Mouse (Mus musculus): ENCODE results near the gene Atf6. TPM values are rescaled to one million over a fixed set of nuclear protein-coding genes. Genes with fewer than 3 reads are reported as not detected.

The Atf6 gene
- total and polyA plus RNA-seq, 2 experiments from 2014 or later, result 13.0 to 41.5 TPM

DNA sequence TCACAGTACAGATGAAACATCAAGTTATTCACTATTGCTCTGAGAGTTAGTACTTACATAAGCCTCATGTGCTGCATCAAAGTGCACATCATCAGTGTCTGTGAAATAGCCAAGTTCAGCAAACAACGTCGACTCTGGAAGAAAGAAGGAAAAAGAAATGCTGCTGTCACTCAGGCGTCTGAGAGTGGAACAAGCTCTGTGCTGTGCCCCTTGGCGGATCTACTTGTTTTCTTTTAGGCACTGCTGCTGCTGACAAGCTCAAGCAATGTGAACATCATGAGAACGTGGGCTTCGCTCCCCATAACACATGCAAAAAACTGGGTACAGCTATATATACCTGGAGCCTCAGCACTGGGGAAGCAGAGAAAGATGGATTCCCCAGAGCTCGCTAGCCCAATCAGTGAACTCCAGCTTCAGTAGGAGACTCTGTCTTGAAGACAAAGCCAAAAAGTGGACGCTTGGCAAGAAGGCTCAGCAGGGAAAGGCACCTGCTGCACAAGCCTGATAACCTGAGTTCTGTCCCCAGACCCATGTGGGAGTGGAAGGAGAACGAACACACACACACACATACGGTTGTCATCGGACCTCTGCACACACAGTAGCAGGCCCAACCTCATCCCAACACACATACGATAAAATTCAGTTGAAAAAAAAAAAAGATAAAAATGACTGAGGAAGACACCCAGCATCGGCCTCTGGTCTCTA, 12.4 kb downstream of the Atf6 start:
- no peak overlapping the region for H3K4me3 ChIP-seq (ENCODE audit: low read depth, low read length)
- 76% methylated on average over 13 of the region's 13 CpGs for WGBS
- TF ChIP-seq CTCF (IDR thresholded peaks at IDR 0.05; ENCODE audit: low read depth) (no peak), EP300 (IDR thresholded peaks at IDR 0.05; ENCODE audit: low read depth) (no peak)
- no peaks in the 10 kb centered on the region; the same call in 1 of the 2 replicates for H3K4me1 ChIP-seq (ENCODE audit: control insufficient read depth, insufficient read depth)
- no peak overlapping the region for H3K27ac ChIP-seq (ENCODE audit: low read depth)
- H3K9ac ChIP-seq (replicated peaks; ENCODE audit: low read depth, low read length), result no peak overlapping the region
- H3K4me2 ChIP-seq (ENCODE audit: low read depth, low read length), result no peak overlapping the region
- DNase-seq (ENCODE audit: low spot score), result no peak
- H3K36me3 ChIP-seq (replicated peaks; ENCODE audit: control insufficient read depth, insufficient read depth, low read length), result peaks cover 7% of the 10 kb centered on the region; the same call in 1 of the 2 replicates
- ATAC-seq (ENCODE audit: insufficient read depth, low read depth), result no peak
- H3K9me3 ChIP-seq (replicated peaks; ENCODE audit: control insufficient read depth, low read length), result no peaks in the 10 kb centered on the region
- H3K27me3 ChIP-seq (ENCODE audit: control insufficient read depth, insufficient read depth, low read length), result no peaks in the 10 kb centered on the region

DNA sequence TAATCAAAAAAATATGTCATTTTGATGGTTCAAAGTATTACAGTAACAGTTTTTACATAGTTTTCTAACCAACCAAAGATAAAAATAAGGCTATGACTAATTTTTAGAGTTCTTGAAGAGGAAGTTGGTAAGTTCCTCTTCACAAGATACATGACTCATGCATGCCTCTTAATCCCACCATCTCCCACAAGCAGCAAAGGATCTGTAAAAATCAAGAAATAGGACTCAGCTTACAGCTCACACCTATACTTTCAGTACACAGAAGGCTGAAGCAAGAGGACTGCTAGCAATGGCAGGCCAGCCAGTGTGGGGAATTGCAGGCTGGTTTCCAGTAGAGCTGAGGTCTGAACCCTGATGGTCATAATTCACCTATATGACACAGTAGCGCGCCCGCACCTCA, 14.0 kb downstream of the Atf6 start:
- no peaks in the 10 kb centered on the region; the same call in 1 of the 2 replicates for H3K4me1 ChIP-seq (ENCODE audit: control insufficient read depth, insufficient read depth)
- H3K4me2 ChIP-seq (ENCODE audit: low read depth, low read length), result no peak overlapping the region
- H3K9ac ChIP-seq (replicated peaks; ENCODE audit: low read depth, low read length), result no peak overlapping the region
- ATAC-seq (ENCODE audit: insufficient read depth, low read depth) (no peak), DNase-seq (ENCODE audit: low spot score) (no peak)
- WGBS, result 94% methylated on average over 3 of the region's 3 CpGs
- H3K36me3 ChIP-seq (replicated peaks; ENCODE audit: control insufficient read depth, insufficient read depth, low read length), result peaks cover 16% of the 10 kb centered on the region; the same call in 1 of the 2 replicates
- H3K4me3 ChIP-seq (ENCODE audit: low read depth, low read length), result no peak overlapping the region
- no peaks in the 10 kb centered on the region for H3K27me3 ChIP-seq (ENCODE audit: control insufficient read depth, insufficient read depth, low read length)
- TF ChIP-seq EP300 (IDR thresholded peaks at IDR 0.05; ENCODE audit: low read depth), result no peak
- TF ChIP-seq CTCF (IDR thresholded peaks at IDR 0.05; ENCODE audit: low read depth), result no peak
- no peaks in the 10 kb centered on the region for H3K9me3 ChIP-seq (replicated peaks; ENCODE audit: control insufficient read depth, low read length)
- H3K27ac ChIP-seq (ENCODE audit: low read depth), result no peak overlapping the region

DNA sequence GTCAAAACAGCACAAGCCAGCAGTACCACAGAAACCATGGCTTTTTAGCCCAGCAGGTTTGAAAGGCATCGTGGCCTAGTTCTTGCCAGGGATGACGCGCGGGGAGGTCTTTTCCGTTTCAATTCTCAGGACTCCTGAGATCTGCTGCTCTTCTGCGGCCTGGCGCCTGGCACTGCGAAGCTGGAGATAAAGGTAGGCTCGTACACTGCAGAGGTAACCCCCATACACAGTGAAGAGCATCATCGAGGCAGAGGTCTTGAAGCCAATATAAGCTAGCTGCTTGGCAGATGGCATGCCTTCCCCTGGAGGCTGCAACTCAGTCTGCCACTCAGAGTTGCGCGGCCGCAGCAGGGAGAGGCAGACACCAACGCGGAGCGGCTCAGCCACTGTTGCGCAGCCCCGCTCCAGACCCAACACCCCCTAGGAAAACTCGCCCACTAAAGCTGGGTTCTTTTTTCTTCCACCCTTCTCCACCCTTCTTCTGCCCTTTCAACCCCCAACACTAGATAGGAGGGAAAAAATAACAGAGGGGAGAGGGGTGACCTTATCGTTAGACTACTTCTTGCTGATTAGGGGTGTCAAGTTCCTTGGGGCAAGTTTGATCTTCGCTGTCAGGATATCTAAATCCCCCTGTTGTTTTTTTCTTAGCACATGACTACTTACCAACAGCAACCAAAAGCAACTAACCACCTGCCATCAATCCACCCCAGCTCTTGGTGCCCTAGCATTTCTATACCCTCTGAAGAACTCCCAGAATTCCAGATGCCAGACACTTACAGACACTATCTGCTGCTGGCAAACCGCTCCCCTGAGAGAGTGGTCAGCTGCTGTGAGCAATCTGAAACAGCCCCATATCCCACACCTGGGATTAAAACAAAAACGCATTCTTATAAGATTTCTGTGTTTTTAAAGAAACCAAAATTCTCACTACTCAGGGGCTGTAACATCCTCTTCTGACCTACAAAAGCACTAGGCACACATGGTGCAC, 16.6 kb downstream of the Atf6 start:
- Histone ChIP-seq H3K9me3 (replicated peaks; ENCODE audit: control insufficient read depth, low read length) (no peaks in the 10 kb centered on the region), H3K9ac (replicated peaks; ENCODE audit: low read depth, low read length) (no peak overlapping the region), H3K27ac (ENCODE audit: low read depth) (peak overlapping the region; percentile 31; the same call in 1 of the 2 replicates), H3K27me3 (ENCODE audit: control insufficient read depth, insufficient read depth, low read length) (no peaks in the 10 kb centered on the region), H3K4me2 (ENCODE audit: low read depth, low read length) (no peak overlapping the region), H3K36me3 (replicated peaks; ENCODE audit: control insufficient read depth, insufficient read depth, low read length) (peaks cover 16% of the 10 kb centered on the region), H3K4me1 (ENCODE audit: control insufficient read depth, insufficient read depth) (peaks cover 2% of the 10 kb centered on the region), H3K4me3 (ENCODE audit: low read depth, low read length) (no peak overlapping the region)
- WGBS, result 50% methylated on average over 23 of the region's 23 CpGs
- TF ChIP-seq EP300 (IDR thresholded peaks at IDR 0.05; ENCODE audit: low read depth) (no peak), CTCF (IDR thresholded peaks at IDR 0.05; ENCODE audit: low read depth) (no peak)
- DNase-seq (ENCODE audit: low spot score) (no peak), ATAC-seq (ENCODE audit: insufficient read depth, low read depth) (no peak; the same call in 1 of the 2 replicates)

DNA sequence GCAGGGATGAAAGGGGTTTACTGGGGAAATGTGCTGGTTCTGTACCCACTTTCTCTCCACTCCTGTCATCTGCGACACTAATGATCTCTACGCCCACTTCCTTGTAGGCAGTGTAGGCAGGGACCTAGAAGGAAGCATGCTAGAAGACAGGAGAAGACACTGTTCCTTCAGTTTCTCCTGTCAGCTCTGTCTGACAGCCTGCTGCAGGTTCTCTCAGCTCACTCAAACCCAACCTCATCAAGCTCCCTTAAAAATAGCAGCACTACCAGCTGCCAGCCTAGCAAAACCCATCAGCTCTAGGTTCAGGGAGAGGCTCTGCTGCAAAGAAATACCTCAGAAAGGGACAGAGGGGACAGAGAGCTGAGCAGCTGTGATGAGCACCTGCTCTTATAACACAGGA, 17.6 kb downstream of the Atf6 start:
- Histone ChIP-seq H3K4me2 (ENCODE audit: low read depth, low read length) (no peak overlapping the region), H3K36me3 (replicated peaks; ENCODE audit: control insufficient read depth, insufficient read depth, low read length) (peaks cover 16% of the 10 kb centered on the region)
- no peak for ATAC-seq (ENCODE audit: insufficient read depth, low read depth)

DNA sequence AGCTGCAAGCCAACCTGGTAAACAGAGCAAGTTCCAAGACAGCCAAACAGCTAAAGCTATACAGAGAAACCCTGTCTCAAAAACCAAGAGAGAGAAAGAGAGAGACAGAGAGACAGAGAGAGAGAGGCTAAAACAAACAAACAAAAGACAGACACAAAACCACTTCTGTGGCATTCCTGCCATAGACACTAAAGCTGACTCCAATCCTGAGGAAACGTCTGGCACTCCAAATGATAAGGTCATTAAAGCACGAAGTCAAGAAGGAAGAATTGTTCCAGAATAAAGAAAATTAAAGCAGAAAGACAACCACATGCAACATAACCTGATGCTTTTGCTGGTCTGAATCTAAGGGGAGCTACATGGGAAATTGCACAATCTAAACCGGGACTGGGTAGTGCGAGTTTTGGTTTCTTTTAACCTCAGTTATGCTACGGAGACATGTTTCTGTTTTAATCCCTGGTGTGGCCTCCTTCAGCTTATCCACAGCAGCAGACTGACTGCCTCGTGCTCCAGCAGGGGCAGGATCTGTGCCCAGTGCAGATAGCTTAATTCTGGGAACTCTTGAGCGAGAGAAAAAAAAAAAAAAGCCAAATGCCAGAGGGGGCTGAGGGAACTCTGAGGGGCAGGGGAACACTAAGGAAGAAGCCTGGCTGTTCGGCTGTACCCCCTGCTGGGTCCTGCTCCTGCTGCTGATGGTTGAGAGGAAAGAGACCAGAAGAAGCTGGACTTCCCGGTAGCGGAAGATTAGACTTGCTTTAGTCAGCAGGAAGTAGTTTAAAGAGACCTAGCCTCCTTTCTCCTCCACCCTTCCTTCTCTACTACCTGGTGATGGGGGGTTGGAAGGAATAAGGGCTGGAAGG, 21.9 kb downstream of the Atf6 start:
- H3K27me3 ChIP-seq (ENCODE audit: control insufficient read depth, insufficient read depth, low read length), result no peaks in the 10 kb centered on the region
- H3K9me3 ChIP-seq (replicated peaks; ENCODE audit: control insufficient read depth, low read length), result no peaks in the 10 kb centered on the region
- H3K36me3 ChIP-seq (replicated peaks; ENCODE audit: control insufficient read depth, insufficient read depth, low read length), result peaks cover 23% of the 10 kb centered on the region
- WGBS, result 12% methylated on average over 10 of the region's 10 CpGs
- peak overlapping the region; percentile 8; the same call in 1 of the 2 replicates for H3K4me3 ChIP-seq (ENCODE audit: low read depth, low read length)
- DNase-seq (ENCODE audit: low spot score), result peak; percentile 58
- peak overlapping the region; percentile 46 for H3K4me2 ChIP-seq (ENCODE audit: low read depth, low read length)
- H3K27ac ChIP-seq (ENCODE audit: low read depth), result peak overlapping the region; percentile 83
- H3K4me1 ChIP-seq (ENCODE audit: control insufficient read depth, insufficient read depth), result peaks cover 15% of the 10 kb centered on the region; the same call in 1 of the 2 replicates
- ATAC-seq (ENCODE audit: insufficient read depth, low read depth), result peak; percentile 83
- TF ChIP-seq EP300 (IDR thresholded peaks at IDR 0.05; ENCODE audit: low read depth), result peak; percentile 88
- TF ChIP-seq CTCF (IDR thresholded peaks at IDR 0.05; ENCODE audit: low read depth), result no peak
- H3K9ac ChIP-seq (replicated peaks; ENCODE audit: low read depth, low read length), result peak overlapping the region; percentile 13; the same call in 1 of the 2 replicates

More for the DNA sequence above, 17.6 kb downstream of the Atf6 start:
- TF ChIP-seq EP300 (IDR thresholded peaks at IDR 0.05; ENCODE audit: low read depth), result no peak
- H3K4me3 ChIP-seq (ENCODE audit: low read depth, low read length), result no peak overlapping the region
- no peak overlapping the region for H3K9ac ChIP-seq (replicated peaks; ENCODE audit: low read depth, low read length)
- no peak for DNase-seq (ENCODE audit: low spot score)
- no peak overlapping the region for H3K27ac ChIP-seq (ENCODE audit: low read depth)
- H3K27me3 ChIP-seq (ENCODE audit: control insufficient read depth, insufficient read depth, low read length), result no peaks in the 10 kb centered on the region
- WGBS, result 81% methylated on average over 2 of the region's 2 CpGs
- peaks cover 11% of the 10 kb centered on the region for H3K4me1 ChIP-seq (ENCODE audit: control insufficient read depth, insufficient read depth)
- no peaks in the 10 kb centered on the region for H3K9me3 ChIP-seq (replicated peaks; ENCODE audit: control insufficient read depth, low read length)

Data from heart, postnatal 0 days (tissue).